Mouse (Mus musculus) cortical plate, adult 2 months (tissue): ENCODE measurements around the gene Foxj3.

Source experiments
- CTCF ChIP-seq: fragments of 200-500 bp; IDR thresholded peaks from 2 replicates; pipeline ENCODE4 v1.5.1; 2011; ENCODE audit warnings: mild to moderate bottlenecking, control low read depth, low read length; ENCODE audit not compliant: insufficient read depth; ENCODE audit errors: extremely low read depth
- POLR2A ChIP-seq: fragments of 200-500 bp; IDR thresholded peaks from 2 replicates; pipeline ENCODE4 v1.6.1; 2011; ENCODE audit warnings: mild to moderate bottlenecking, low read length, control low read depth; ENCODE audit not compliant: insufficient read depth; ENCODE audit errors: extremely low read depth

- TF ChIP-seq CTCF: no peak
- no peak for TF ChIP-seq POLR2A
Measured at GRCm38 (mm10) chr4:119550864-119551263, 14.1 kb downstream of the Foxj3 start.
